Mouse (Mus musculus): ENCODE measurements around the gene Col4a3bp. TPM values are rescaled to one million over a fixed set of nuclear protein-coding genes. Genes with fewer than 3 reads are reported as not detected.

Col4a3bp gene
- polyA plus RNA-seq, 1 experiment from 2014 or later, result 6.8 TPM

GRCm38 (mm10) chr13:96684779-96685178 is 142.4 kb downstream of the Col4a3bp start:
- 83% methylated on average over 5 of the region's 5 CpGs for WGBS
- Histone ChIP-seq H3K27me3 (ENCODE audit: insufficient read depth, poor library complexity, severe bottlenecking) (no peaks in the 10 kb centered on the region), H3K4me1 (replicated peaks) (no peaks in the 10 kb centered on the region), H3K27ac (no peak overlapping the region), H3K9me3 (no peaks in the 10 kb centered on the region), H3K36me3 (no peaks in the 10 kb centered on the region), H3K4me3 (no peak overlapping the region)
- DNase-seq (ENCODE audit: low spot score), result no peak

- Histone ChIP-seq H3K4me1 (replicated peaks) (no peaks in the 10 kb centered on the region), H3K4me3 (no peak overlapping the region), H3K27me3 (ENCODE audit: insufficient read depth, poor library complexity, severe bottlenecking) (no peaks in the 10 kb centered on the region), H3K36me3 (no peaks in the 10 kb centered on the region), H3K9me3 (no peaks in the 10 kb centered on the region), H3K27ac (no peak overlapping the region)
- DNase-seq (ENCODE audit: low spot score), result no peak
- 94% methylated on average over 9 of the region's 9 CpGs for WGBS
Observed at GRCm38 (mm10) chr13:96687261-96687660, 144.8 kb downstream of the Col4a3bp start.

Other genes with a start within 250 kb of the Col4a3bp start
- 17.3 and 18.8 TPM in 2 replicates for gene Poc5, start 154.3 kb upstream of the Col4a3bp start, polyA plus RNA-seq (2016; fragmentation: Nextera tagmentation; extraction: Ambion mirVana)
- gene Ankdd1b, start 71.4 kb upstream of the Col4a3bp start, polyA plus RNA-seq (2016; fragmentation: Nextera tagmentation; extraction: Ambion mirVana), result 0.21 TPM in 1 of 2 replicates, not detected in the other
- not detected in 2 replicates for gene Gm17622, start 51.9 kb upstream of the Col4a3bp start, polyA plus RNA-seq (2016; fragmentation: Nextera tagmentation; extraction: Ambion mirVana)
- 7.5 and 9.1 TPM in 2 replicates for gene Polk, start within 50 bp of the Col4a3bp start, polyA plus RNA-seq (2016; fragmentation: Nextera tagmentation; extraction: Ambion mirVana)
- gene Hmgcr, start 128.3 kb downstream of the Col4a3bp start, polyA plus RNA-seq (2016; fragmentation: Nextera tagmentation; extraction: Ambion mirVana), result 146 and 156 TPM in 2 replicates
- not detected in 2 replicates for gene Ankrd31, start 205.7 kb downstream of the Col4a3bp start, polyA plus RNA-seq (2016; fragmentation: Nextera tagmentation; extraction: Ambion mirVana)